Mouse (Mus musculus) T-helper 2 cell (primary cell): Measurements from ENCODE around the gene Rbm12b1.

ENCODE experiments used
- in situ Hi-C: fragments of 300-600 bp; cut with MboI, MseI; formaldehyde crosslinking; loops from one replicate; pipeline ENCODE4 v1.15.1; 2025; ENCODE audit warnings: high pct_unique_total_duplicates

The Rbm12b1 gene

GRCm38 (mm10) chr4:12140141-12140567 lies at the start of gene Rbm12b1:
Gene Rbm12b1 (plus strand): TSS chr4:12140264.
- in situ Hi-C loops: loop anchor here (5.0 kb wide), 1 partner anchor 53 kb away; the partner anchor contains the start of gene Rbm12b2

- in situ Hi-C loops: loop anchor here (5.0 kb wide), 1 partner anchor 53 kb away; the partner anchor contains the start of gene Rbm12b2
Observed at GRCm38 (mm10) chr4:12140592-12141062, 563 bp downstream of the Rbm12b1 start.

GRCm38 (mm10) chr4:12141516-12141915 lies 1.5 kb downstream of the Rbm12b1 start:
- in situ Hi-C loops: loop anchor here (5.0 kb wide), 1 partner anchor 54 kb away; the partner anchor contains the start of gene Rbm12b2

- in situ Hi-C loops: no loop called here
Observed at GRCm38 (mm10) chr4:12147660-12148059, 7.6 kb downstream of the Rbm12b1 start.

GRCm38 (mm10) chr4:12170986-12171317 lies 30.9 kb downstream of the Rbm12b1 start:
- in situ Hi-C loops: no loop called here

GRCm38 (mm10) chr4:12171318-12172091 lies 31.4 kb downstream of the Rbm12b1 start, which contains the start of gene Fam92a:
Gene Fam92a (minus strand): TSS chr4:12172015.
- in situ Hi-C loops: no loop called here

- in situ Hi-C loops: no loop called here
Observed at GRCm38 (mm10) chr4:12178992-12179391, 38.9 kb downstream of the Rbm12b1 start.
